Mouse (Mus musculus): ENCODE results near the gene Egflam. TPM values are rescaled to one million over a fixed set of nuclear protein-coding genes. Genes with fewer than 3 reads are reported as not detected.

Gene Egflam
- 5.1 TPM for polyA plus RNA-seq (2014; fragmentation: Illumina TruSeq; extraction: RNeasy Lipid Tissue Mini Kit (QIAGEN cat#74804); ENCODE audit: low read depth, low replicate concordance)

DNA sequence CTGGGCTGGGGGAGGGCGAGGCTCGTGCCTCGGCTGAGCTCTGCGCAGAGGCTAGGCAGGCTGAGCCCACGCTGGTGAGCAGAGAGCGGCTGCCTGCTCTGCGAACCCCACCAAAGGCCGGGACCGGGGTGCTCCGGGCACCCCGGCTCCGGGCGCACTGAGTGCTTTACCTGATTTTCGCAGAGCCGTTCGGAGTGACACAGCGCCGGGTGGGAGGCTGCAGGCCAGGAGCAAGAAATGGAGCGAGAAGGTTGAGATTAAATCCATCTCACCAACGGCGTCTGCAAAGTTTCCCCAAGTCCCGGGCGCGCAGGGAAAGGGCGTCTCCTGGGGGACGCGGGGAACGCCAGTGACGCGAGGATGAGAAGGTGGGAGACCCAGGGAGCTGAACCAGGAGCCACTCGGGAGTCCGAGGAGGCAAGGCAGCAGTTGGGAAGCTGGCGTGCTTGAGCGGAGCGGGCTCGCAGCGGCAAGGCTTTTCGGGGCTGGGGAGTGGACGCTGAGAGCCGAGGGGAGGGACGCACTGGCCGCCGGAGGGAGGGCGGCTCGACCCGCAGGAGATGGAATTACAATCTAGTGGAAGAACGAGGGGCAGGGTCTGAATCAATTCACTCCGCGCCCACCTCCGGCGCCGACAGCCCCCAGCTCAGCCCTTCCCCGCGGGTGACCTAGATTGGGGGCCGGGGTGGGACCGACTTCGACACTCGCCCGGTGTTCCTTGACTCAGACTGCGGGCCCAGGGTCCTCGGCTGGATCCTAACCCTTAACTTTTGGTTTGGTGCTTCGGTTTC is at the start of gene Egflam:
Gene Egflam, minus strand, starts transcription at position 578 of the 791 bp plus-strand sequence.

Measured in kidney, adult 10 weeks (tissue).